Mouse (Mus musculus): ENCODE results near the gene Ndufb7. TPM values are rescaled to one million over a fixed set of nuclear protein-coding genes. Genes with fewer than 3 reads are reported as not detected.

Gene Ndufb7
- polyA plus RNA-seq (2015; fragmentation: Illumina TruSeq; extraction: RNeasy Lipid Tissue Mini Kit (QIAGEN cat#74804); ENCODE audit: insufficient read depth, low replicate concordance): 15.3 TPM

DNA sequence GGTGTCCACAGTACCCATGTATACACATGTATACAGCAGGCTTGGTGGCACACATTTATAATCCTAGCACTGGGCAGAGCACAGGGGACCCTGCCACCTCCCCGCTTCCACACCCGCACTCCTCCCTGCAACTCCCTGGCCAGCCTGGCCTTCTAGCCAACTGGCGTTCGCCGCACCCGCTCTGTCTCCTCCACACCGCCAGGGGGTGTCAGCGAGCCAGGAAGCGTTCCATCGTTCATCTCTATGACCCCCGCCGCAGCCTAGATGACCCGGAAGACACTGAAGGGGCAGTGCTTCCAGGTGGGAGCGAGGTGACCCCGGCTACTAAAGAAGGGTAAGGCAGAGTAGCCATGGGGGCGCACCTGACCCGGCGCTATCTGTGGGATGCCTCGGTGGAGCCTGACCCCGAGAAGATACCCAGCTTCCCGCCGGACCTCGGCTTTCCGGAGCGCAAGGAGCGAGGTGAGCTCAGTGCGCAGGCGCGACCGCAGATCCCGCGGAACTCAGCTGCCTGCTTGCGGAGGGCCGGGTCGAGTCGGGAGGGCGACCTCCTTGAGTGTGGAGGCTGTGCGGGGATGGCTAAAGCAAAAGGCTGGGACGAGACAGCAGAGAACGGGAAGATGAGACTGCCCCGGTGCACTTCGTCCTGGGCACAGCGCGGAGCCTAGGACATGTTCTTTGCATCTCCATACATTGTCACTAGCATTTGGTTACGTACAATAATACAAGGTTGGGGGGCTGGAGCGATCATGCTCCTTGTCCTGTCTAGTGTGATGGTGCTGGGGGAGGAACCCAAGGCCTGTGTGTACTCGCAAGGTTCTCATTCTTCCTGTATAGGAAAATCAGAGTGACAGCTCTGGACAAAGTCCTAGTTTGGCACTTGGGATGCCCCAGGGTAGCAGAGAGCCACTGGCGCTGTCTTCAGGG, at the start of gene Ndufb7:
Gene Ndufb7 (plus strand): TSS at position 203 of the 927 bp plus-strand sequence.

DNA sequence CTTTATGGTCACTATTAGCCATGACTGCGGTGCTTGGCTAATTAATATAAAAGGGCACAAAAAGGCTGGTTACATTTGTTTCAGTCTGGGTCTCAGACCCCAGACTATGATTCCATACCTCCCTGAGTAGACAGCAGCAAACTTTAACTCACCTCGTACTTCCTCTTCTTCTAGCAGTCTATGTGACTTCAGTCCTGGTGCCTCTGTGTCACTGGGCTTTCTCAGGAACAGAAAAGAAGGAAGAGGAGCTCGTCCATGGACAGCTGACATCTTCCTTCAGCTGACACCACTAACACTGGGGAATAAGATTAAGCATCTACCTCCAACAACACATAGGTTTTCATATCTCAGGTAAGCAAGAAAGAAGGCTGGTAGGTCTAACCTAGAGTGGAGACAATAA, 30.7 kb upstream of the Ndufb7 start, which contains the start of gene Olfr370:
Gene Olfr370 (plus strand): TSS at position 45 of the 400 bp plus-strand sequence.

DNA sequence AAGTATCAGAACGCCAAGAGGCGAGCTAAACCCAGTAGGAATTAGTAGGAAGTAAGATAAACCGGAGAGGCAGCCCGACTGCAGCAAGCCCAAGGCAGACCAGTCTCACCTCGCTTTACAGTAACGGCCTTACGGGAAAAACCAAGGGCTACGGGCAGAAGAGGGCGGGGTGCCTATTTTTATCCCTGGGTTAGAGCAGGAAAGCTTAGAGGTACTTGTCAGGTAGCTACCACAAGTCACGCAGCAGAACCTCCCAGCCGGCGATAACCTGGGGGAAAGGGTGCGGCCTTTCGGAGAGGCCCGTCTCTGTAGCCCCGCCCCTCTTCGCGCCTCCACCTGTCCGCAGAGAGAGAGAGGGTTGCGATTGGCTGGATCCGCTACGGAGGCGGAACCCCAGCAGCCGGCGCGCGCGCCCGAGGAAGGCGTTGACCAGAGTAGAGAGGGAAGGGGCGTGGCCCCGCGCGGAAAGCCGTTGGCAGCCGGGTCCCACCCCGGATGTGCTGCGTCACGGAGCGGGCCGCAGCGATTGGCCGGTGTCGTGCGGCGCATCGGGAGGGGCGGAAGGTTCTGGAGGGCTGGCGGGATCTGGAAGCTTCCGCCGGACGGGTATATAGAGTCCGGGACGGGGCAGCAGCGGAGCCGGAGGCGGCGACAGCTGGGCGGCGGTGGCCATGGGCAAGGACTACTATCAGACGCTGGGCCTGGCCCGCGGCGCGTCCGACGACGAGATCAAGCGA, 41.4 kb downstream of the Ndufb7 start, which contains the start of the genes Tecr and Dnajb1:
Gene Tecr (minus strand): TSS at position 311 of the 737 bp plus-strand sequence.
Gene Dnajb1 (plus strand): TSS at position 533 of the 737 bp plus-strand sequence.

Other genes starting within 250 kb of the Ndufb7 start
- gene Elmod2, start 234.2 kb upstream of the Ndufb7 start, polyA plus RNA-seq (2015; fragmentation: Illumina TruSeq; extraction: RNeasy Lipid Tissue Mini Kit (QIAGEN cat#74804); ENCODE audit: insufficient read depth, low replicate concordance): 25.2 TPM
- not detected for gene Mgat4d, start 218.2 kb upstream of the Ndufb7 start, polyA plus RNA-seq (2015; fragmentation: Illumina TruSeq; extraction: RNeasy Lipid Tissue Mini Kit (QIAGEN cat#74804); ENCODE audit: insufficient read depth, low replicate concordance)
- gene Clgn, start 176.8 kb upstream of the Ndufb7 start, polyA plus RNA-seq (2015; fragmentation: Illumina TruSeq; extraction: RNeasy Lipid Tissue Mini Kit (QIAGEN cat#74804); ENCODE audit: insufficient read depth, low replicate concordance): 0.15 TPM
- gene Scoc, start 108.3 kb upstream of the Ndufb7 start, polyA plus RNA-seq (2015; fragmentation: Illumina TruSeq; extraction: RNeasy Lipid Tissue Mini Kit (QIAGEN cat#74804); ENCODE audit: insufficient read depth, low replicate concordance): 65.2 TPM
- not detected for gene Olfr370, start 30.9 kb upstream of the Ndufb7 start, polyA plus RNA-seq (2015; fragmentation: Illumina TruSeq; extraction: RNeasy Lipid Tissue Mini Kit (QIAGEN cat#74804); ENCODE audit: insufficient read depth, low replicate concordance)
- gene Tecr, start 41.3 kb downstream of the Ndufb7 start, polyA plus RNA-seq (2015; fragmentation: Illumina TruSeq; extraction: RNeasy Lipid Tissue Mini Kit (QIAGEN cat#74804); ENCODE audit: insufficient read depth, low replicate concordance): 132 TPM
- gene Dnajb1, start 41.5 kb downstream of the Ndufb7 start, polyA plus RNA-seq (2015; fragmentation: Illumina TruSeq; extraction: RNeasy Lipid Tissue Mini Kit (QIAGEN cat#74804); ENCODE audit: insufficient read depth, low replicate concordance): 32.8 TPM
- 4.3 TPM for gene Gipc1, start 86.0 kb downstream of the Ndufb7 start, polyA plus RNA-seq (2015; fragmentation: Illumina TruSeq; extraction: RNeasy Lipid Tissue Mini Kit (QIAGEN cat#74804); ENCODE audit: insufficient read depth, low replicate concordance)
- 0.90 TPM for gene Ptger1, start 100.0 kb downstream of the Ndufb7 start, polyA plus RNA-seq (2015; fragmentation: Illumina TruSeq; extraction: RNeasy Lipid Tissue Mini Kit (QIAGEN cat#74804); ENCODE audit: insufficient read depth, low replicate concordance)
- 105 TPM for gene Pkn1, start 132.5 kb downstream of the Ndufb7 start, polyA plus RNA-seq (2015; fragmentation: Illumina TruSeq; extraction: RNeasy Lipid Tissue Mini Kit (QIAGEN cat#74804); ENCODE audit: insufficient read depth, low replicate concordance)
- gene Ddx39, start 148.5 kb downstream of the Ndufb7 start, polyA plus RNA-seq (2015; fragmentation: Illumina TruSeq; extraction: RNeasy Lipid Tissue Mini Kit (QIAGEN cat#74804); ENCODE audit: insufficient read depth, low replicate concordance): 70.5 TPM
- 248 TPM for gene Adgre5, start 174.7 kb downstream of the Ndufb7 start, polyA plus RNA-seq (2015; fragmentation: Illumina TruSeq; extraction: RNeasy Lipid Tissue Mini Kit (QIAGEN cat#74804); ENCODE audit: insufficient read depth, low replicate concordance)

All from spleen, adult 10 weeks (tissue).